Mouse (Mus musculus) heart, embryonic 16.5 days (tissue): Measurements from ENCODE around the gene Prickle1. TPM values are rescaled to one million over a fixed set of nuclear protein-coding genes. Genes with fewer than 3 reads are reported as not detected.

Experiments
- ATAC-seq: fragments of 200-750 bp; cut with Nextera tagmentation; replicated peaks from 2 replicates; pipeline ENCODE4 v1.8.0; 2017; ENCODE audit warnings: moderate number of reproducible peaks; ENCODE audit not compliant: insufficient read depth, low FRiP score; ENCODE audit errors: extremely low read depth
- H3K27ac ChIP-seq: fragments of 300-500 bp; sonication (generic); 2 replicates; pipeline ENCODE4 v1.5.1; 2014; ENCODE audit warnings: mild to moderate bottlenecking, low read length, control low read depth, moderate library complexity
- H3K27me3 ChIP-seq: fragments of 300-500 bp; sonication (generic); 2 replicates; pipeline ENCODE4 v1.6.1; 2014; ENCODE audit warnings: low read length, mixed read lengths; ENCODE audit not compliant: control insufficient read depth, insufficient read depth
- H3K36me3 ChIP-seq: fragments of 300-500 bp; sonication (generic); 2 replicates; pipeline ENCODE4 v1.6.1; 2014; ENCODE audit not compliant: control insufficient read depth, insufficient read depth
- H3K4me1 ChIP-seq: fragments of 300-500 bp; sonication (generic); 2 replicates; pipeline ENCODE4 v1.6.1; 2014; ENCODE audit warnings: low read length, mixed read lengths; ENCODE audit not compliant: control insufficient read depth, insufficient read depth
- H3K4me2 ChIP-seq: fragments of 300-500 bp; sonication (generic); 2 replicates; pipeline ENCODE4 v1.6.1; 2014; ENCODE audit warnings: low read depth, mild to moderate bottlenecking, control low read depth, low read length
- H3K4me3 ChIP-seq: fragments of 300-500 bp; sonication (generic); 2 replicates; pipeline ENCODE4 v1.5.1; 2014; ENCODE audit warnings: mild to moderate bottlenecking, control low read depth, low read length
- H3K9ac ChIP-seq: fragments of 300-500 bp; sonication (generic); 2 replicates; pipeline ENCODE4 v1.6.1; 2014; ENCODE audit warnings: low read length, control low read depth
- H3K9me3 ChIP-seq: fragments of 300-500 bp; sonication (generic); replicated peaks from 2 replicates; pipeline ENCODE4 v1.6.1; 2016; ENCODE audit warnings: low read length; ENCODE audit not compliant: control insufficient read depth
- WGBS: fragments of 180-500 bp; shearing (Covaris S2); extraction: QIAGEN DNeasy Blood & Tissue Kit; methylation state at CpG from one replicate; pipeline ENCODE4 v1.1.7; 2014; 5-methylcytosine and 5-hydroxymethylcytosine counted together
- polyA plus RNA-seq: library from polyadenylated mRNA; unstranded; fragments of >200 nt; fragmentation: Nextera tagmentation; extraction: Ambion mirVana; gene quantifications from 2 replicates; pipeline ENCODE4 v1.2.1, GENCODE M21; 2015

Prickle1 gene
- polyA plus RNA-seq, 1 experiment from 2014 or later, result 31.0 TPM

GRCm38 (mm10) chr15:93601461-93602015 lies 5.8 kb upstream of the Prickle1 start:
- 90% methylated on average over 13 of the region's 13 CpGs for WGBS
- no peaks in the 10 kb centered on the region for H3K36me3 ChIP-seq
- no peak overlapping the region for H3K9ac ChIP-seq
- no peaks in the 10 kb centered on the region for H3K27me3 ChIP-seq
- peaks cover 5% of the 10 kb centered on the region for H3K4me1 ChIP-seq
- ATAC-seq, result no peak
- no peak overlapping the region for H3K4me2 ChIP-seq
- no peak overlapping the region for H3K27ac ChIP-seq
- H3K4me3 ChIP-seq, result no peak overlapping the region
- no peaks in the 10 kb centered on the region for H3K9me3 ChIP-seq

GRCm38 (mm10) chr15:93596991-93597390 lies 1.3 kb upstream of the Prickle1 start:
- no peaks in the 10 kb centered on the region for H3K36me3 ChIP-seq
- H3K4me3 ChIP-seq, result peak overlapping the region; percentile 93
- no peaks in the 10 kb centered on the region for H3K9me3 ChIP-seq
- ATAC-seq, result no peak
- H3K27me3 ChIP-seq, result no peaks in the 10 kb centered on the region
- WGBS, result 61% methylated on average over 11 of the region's 11 CpGs
- H3K9ac ChIP-seq, result peak overlapping the region; percentile 98
- peaks cover 14% of the 10 kb centered on the region for H3K4me1 ChIP-seq
- peak overlapping the region; percentile 93 for H3K4me2 ChIP-seq
- H3K27ac ChIP-seq, result peak overlapping the region; percentile 45; the same call in 1 of the 2 replicates

- Histone ChIP-seq H3K9me3 (no peaks in the 10 kb centered on the region), H3K4me3 (peak overlapping the region; percentile 93), H3K4me1 (peaks cover 21% of the 10 kb centered on the region), H3K36me3 (no peaks in the 10 kb centered on the region), H3K9ac (peak overlapping the region; percentile 98), H3K4me2 (peak overlapping the region; percentile 93), H3K27ac (peak overlapping the region; percentile 96), H3K27me3 (no peaks in the 10 kb centered on the region)
- under 1% methylated on average over 11 of the region's 11 CpGs for WGBS
- ATAC-seq, result peak; percentile 57
Measured at GRCm38 (mm10) chr15:93596285-93596684, 594 bp upstream of the Prickle1 start.

GRCm38 (mm10) chr15:93594888-93595698 lies 598 bp downstream of the Prickle1 start:
- under 1% methylated on average over 64 of the region's 64 CpGs for WGBS
- Histone ChIP-seq H3K4me3 (peak overlapping the region; percentile 93), H3K4me1 (peaks cover 29% of the 10 kb centered on the region), H3K36me3 (no peaks in the 10 kb centered on the region), H3K9me3 (no peaks in the 10 kb centered on the region), H3K27me3 (no peaks in the 10 kb centered on the region), H3K27ac (peak overlapping the region; percentile 96), H3K9ac (peak overlapping the region; percentile 98), H3K4me2 (peak overlapping the region; percentile 93)
- ATAC-seq, result peak; percentile 54

- H3K27me3 ChIP-seq, result no peaks in the 10 kb centered on the region
- peak overlapping the region; percentile 66 for H3K27ac ChIP-seq
- peak overlapping the region; percentile 93 for H3K4me3 ChIP-seq
- no peaks in the 10 kb centered on the region for H3K9me3 ChIP-seq
- H3K36me3 ChIP-seq, result no peaks in the 10 kb centered on the region
- no peak for ATAC-seq
- H3K9ac ChIP-seq, result peak overlapping the region; percentile 98
- H3K4me1 ChIP-seq, result peaks cover 35% of the 10 kb centered on the region
- H3K4me2 ChIP-seq, result peak overlapping the region; percentile 93
- 11% methylated on average over 10 of the region's 10 CpGs for WGBS
Measured at GRCm38 (mm10) chr15:93594296-93594887, 1.3 kb downstream of the Prickle1 start.

GRCm38 (mm10) chr15:93592596-93592995 lies 3.1 kb downstream of the Prickle1 start:
- Histone ChIP-seq H3K4me1 (peaks cover 48% of the 10 kb centered on the region), H3K4me3 (peak overlapping the region; percentile 46; the same call in 1 of the 2 replicates)
- 38% methylated on average over 3 of the region's 3 CpGs for WGBS

GRCm38 (mm10) chr15:93591831-93592321 lies 3.8 kb downstream of the Prickle1 start:
- Histone ChIP-seq H3K4me3 (peak overlapping the region; percentile 46), H3K4me2 (peak overlapping the region; percentile 79), H3K27ac (peak overlapping the region; percentile 82), H3K27me3 (no peaks in the 10 kb centered on the region), H3K4me1 (peaks cover 50% of the 10 kb centered on the region), H3K9ac (peak overlapping the region; percentile 64), H3K36me3 (no peaks in the 10 kb centered on the region), H3K9me3 (no peaks in the 10 kb centered on the region)
- peak; percentile 41; the same call in 1 of the 2 replicates for ATAC-seq
- WGBS, result 9% methylated on average over 12 of the region's 12 CpGs

More at GRCm38 (mm10) chr15:93592596-93592995, 3.1 kb downstream of the Prickle1 start:
- no peak for ATAC-seq
- Histone ChIP-seq H3K27ac (peak overlapping the region; percentile 82), H3K9ac (peak overlapping the region; percentile 64), H3K36me3 (no peaks in the 10 kb centered on the region), H3K27me3 (no peaks in the 10 kb centered on the region), H3K4me2 (peak overlapping the region; percentile 79), H3K9me3 (no peaks in the 10 kb centered on the region)

GRCm38 (mm10) chr15:93591371-93591770 lies 4.3 kb downstream of the Prickle1 start:
- peak overlapping the region; percentile 64 for H3K9ac ChIP-seq
- 33% methylated on average over 7 of the region's 7 CpGs for WGBS
- peak overlapping the region; percentile 46 for H3K4me3 ChIP-seq
- H3K4me2 ChIP-seq, result peak overlapping the region; percentile 79
- peaks cover 46% of the 10 kb centered on the region for H3K4me1 ChIP-seq
- no peaks in the 10 kb centered on the region for H3K36me3 ChIP-seq
- peak overlapping the region; percentile 82 for H3K27ac ChIP-seq
- H3K27me3 ChIP-seq, result no peaks in the 10 kb centered on the region
- no peaks in the 10 kb centered on the region for H3K9me3 ChIP-seq
- no peak for ATAC-seq
